Mouse (Mus musculus) midbrain, embryonic 10.5 days (tissue): ENCODE measurements around the gene Mcrs1. TPM values are rescaled to one million over a fixed set of nuclear protein-coding genes. Genes with fewer than 3 reads are reported as not detected.

ENCODE experiments used
- polyA plus RNA-seq: library from polyadenylated mRNA; unstranded; fragments of >200 nt; fragmentation: Nextera tagmentation; extraction: Ambion mirVana; gene quantifications from 2 replicates; pipeline ENCODE4 v1.2.1, GENCODE M21; 2016

The Mcrs1 gene
- polyA plus RNA-seq, 1 experiment from 2014 or later = 202 TPM

Other genes starting within 250 kb of the Mcrs1 start
- gene Tuba1c, start 222.1 kb downstream of the Mcrs1 start, polyA plus RNA-seq = 118 and 129 TPM in 2 replicates
- gene Prph, start 196.8 kb downstream of the Mcrs1 start, polyA plus RNA-seq = 3.3 and 4.2 TPM in 2 replicates
- 47.5 and 50.2 TPM in 2 replicates for gene Troap, start 177.4 kb downstream of the Mcrs1 start, polyA plus RNA-seq
- gene C1ql4, start 164.1 kb downstream of the Mcrs1 start, polyA plus RNA-seq = 0.21 and 2.3 TPM in 2 replicates
- 0.99 and 1.3 TPM in 2 replicates for gene Dnajc22, start 158.8 kb downstream of the Mcrs1 start, polyA plus RNA-seq
- 55.3 and 57.1 TPM in 2 replicates for gene Spats2, start 126.0 kb downstream of the Mcrs1 start, polyA plus RNA-seq
- gene Kcnh3, start 27.1 kb downstream of the Mcrs1 start, polyA plus RNA-seq = 0.07 TPM in 1 of 2 replicates, not detected in the other
- 61.2 and 70.7 TPM in 2 replicates for gene Prpf40b, start 43.1 kb upstream of the Mcrs1 start, polyA plus RNA-seq
- gene Fam186b, start 43.9 kb upstream of the Mcrs1 start, polyA plus RNA-seq = 0.11 and 0.19 TPM in 2 replicates
- gene Fmnl3, start 118.5 kb upstream of the Mcrs1 start, polyA plus RNA-seq = 10.9 and 12.6 TPM in 2 replicates
- gene Tmbim6, start 140.9 kb upstream of the Mcrs1 start, polyA plus RNA-seq = 288 and 305 TPM in 2 replicates
- gene Nckap5l, start 205.8 kb upstream of the Mcrs1 start, polyA plus RNA-seq = 11.0 and 11.3 TPM in 2 replicates
- 21.3 and 22.1 TPM in 2 replicates for gene Bcdin3d, start 222.8 kb upstream of the Mcrs1 start, polyA plus RNA-seq